Mouse (Mus musculus): ENCODE measurements around the gene Pkd1l2.

DNA sequence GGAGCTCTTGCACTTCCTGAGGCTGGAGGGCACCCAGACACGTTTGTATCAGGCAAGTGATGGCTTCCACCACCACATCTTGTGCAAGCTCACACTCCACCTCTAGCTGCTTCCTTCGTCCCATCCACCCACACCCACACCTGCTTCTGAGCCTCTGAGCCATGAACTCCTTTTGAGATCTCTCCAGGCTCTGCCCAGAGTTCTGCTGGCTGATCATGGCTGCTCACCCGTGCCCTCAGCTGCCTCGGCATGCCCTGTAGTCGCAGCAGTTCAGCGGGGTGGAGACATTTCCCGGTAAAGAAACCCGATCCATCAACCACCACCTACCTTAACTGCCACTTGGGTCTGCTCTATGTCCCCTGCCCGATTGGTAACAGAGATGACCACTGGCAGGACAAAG, 30.9 kb downstream of the Pkd1l2 start:
- TF ChIP-seq CTCF (IDR thresholded peaks at IDR 0.05; ENCODE audit: insufficient read depth, low read depth, low read length), result no peak
- no peak for TF ChIP-seq POLR2A (IDR thresholded peaks at IDR 0.05; ENCODE audit: insufficient read depth, low read depth, low read length)

Data from olfactory bulb, adult 2 months (tissue).